Mouse (Mus musculus): ENCODE results near the gene Iqck.
A peak's percentile ranks its signal among the peaks of the same experiment; 100 is the strongest.

Iqck gene

DNA sequence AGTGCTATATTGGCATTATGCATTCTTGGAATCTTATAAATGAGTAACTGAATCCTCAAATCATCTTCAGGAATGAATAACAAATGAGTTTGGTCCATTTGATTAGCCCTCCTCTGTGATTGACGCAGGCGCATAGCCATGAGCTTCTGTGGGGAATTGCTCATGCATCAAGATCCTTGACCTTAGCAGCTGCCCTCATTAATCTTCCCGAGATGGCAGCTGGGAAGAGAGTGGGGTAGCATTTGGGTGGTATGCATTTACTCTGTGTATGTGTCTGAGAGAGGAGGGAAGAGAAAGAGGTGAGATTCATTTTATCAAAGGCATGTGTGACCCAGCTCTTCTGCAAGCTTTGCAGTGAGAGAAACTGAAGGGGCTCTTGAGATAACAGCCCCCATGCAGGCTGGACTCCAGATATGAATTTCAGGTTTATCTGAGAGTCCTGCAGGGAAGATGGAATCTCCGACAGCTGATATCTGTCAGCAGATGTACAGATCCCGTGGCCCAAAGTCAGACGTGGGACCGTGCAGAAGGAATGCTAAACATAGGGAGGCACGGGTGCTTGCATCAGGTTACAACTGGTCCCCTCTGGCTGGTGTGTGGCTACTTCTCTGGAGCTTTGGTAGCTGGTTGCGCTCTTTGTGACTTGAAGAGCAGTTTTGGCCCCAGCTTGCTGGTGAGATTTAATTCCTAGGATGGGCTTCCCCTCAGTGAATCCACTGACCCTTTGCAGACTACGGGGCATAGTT, 63.9 kb downstream of the Iqck start:
- no peak for DNase-seq

DNA sequence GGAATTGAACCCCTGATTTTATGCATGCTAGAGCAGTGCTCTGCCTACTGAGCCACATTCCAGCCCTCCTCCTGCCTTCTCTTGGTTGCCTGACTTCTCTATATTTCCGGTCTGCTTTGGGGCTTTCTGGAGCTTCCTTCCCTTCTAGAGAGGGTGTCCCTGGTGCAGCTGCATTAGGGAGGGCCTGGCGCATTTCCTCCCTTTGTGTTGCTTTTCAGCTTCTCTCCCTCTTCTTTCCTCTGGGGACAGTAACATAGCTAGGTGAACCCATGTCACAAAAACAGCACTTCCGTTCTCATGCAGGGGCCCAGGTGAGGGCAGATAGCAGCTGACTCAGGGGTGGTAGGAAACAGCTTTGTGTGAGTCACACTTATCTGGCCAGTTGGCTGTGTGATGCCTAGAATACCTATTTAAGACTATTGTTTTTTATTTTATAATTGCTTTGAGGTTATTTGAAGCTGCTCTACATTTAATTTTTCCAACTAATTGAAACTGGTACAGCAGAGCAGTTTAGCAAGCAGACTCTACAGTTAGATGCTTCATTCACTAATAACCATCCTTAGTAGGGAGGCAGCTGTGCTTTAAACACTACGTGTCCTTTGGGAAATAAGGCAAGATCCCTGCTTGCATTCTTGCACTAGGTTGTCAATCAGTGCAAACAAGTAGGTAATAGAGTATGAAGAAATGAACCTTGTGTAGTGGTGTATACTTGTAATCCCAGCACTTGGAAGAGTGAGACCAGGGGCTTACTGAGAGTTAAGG, 67.1 kb downstream of the Iqck start:
- DNase-seq: peak in 1 of 2 experiments; percentile 42

DNA sequence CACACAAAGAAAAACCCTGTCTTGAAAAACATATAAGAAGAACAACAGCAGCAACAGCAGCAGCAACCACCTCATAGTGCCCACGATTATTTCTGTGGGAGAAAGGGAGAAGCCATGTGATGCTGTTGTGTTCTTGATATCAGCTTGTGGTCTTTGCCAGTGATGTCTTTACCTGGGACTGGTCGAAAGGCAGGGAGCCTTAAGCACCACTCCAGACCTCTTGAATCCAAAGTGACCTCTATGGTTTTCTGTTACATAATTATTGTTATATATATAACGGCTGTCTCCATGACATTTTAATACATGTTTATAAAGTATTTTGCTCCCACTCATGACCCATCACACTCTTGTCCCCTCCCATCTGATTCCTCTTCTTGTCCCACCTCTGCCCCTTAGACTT, 70.0 kb downstream of the Iqck start:
- no peak for DNase-seq

DNA sequence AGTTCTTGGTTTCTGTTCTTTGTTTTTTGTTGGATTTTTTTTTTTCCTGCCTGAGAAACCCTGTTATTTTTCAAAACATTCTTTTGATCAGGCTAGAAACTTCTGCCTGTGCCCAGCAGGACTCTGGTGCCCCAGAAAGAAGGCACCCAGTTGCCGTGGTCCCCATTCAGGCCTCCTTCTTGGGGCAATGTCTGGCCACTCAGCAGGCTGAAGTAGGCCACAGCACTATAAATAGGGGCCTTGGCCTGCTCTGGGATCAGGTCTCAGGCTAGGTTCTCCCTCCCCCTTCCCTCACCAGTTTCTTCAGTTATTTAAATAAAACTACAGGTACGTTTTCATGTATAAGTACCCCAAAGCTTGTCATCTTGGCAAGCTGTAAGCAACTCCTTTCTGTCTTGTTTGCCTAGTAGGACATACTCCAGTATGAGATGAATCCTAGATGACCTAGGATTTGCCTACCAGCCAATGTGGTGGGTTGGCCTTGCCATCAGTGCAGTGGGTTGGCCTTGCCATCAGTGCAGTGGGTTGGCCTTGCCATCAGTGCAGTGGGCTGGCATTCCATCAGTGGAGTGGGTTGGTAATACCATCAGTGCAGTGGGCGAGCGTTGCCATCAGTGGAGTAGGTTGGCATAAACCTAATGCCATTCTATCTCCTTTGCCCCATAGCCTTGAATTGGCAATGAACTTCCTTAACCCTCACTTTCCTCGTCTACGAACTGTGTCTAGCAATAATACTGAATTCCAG, 71.1 kb downstream of the Iqck start:
- no peak for DNase-seq

GRCm38 (mm10) chr7:118927279-118927678, 71.7 kb downstream of the Iqck start:
- DNase-seq: no peak

GRCm38 (mm10) chr7:118928316-118928715, 72.8 kb downstream of the Iqck start:
- DNase-seq: no peak

GRCm38 (mm10) chr7:118928916-118929315, 73.4 kb downstream of the Iqck start:
- DNase-seq: no peak

GRCm38 (mm10) chr7:118929601-118930311, 74.2 kb downstream of the Iqck start:
- DNase-seq: no peak

DNA sequence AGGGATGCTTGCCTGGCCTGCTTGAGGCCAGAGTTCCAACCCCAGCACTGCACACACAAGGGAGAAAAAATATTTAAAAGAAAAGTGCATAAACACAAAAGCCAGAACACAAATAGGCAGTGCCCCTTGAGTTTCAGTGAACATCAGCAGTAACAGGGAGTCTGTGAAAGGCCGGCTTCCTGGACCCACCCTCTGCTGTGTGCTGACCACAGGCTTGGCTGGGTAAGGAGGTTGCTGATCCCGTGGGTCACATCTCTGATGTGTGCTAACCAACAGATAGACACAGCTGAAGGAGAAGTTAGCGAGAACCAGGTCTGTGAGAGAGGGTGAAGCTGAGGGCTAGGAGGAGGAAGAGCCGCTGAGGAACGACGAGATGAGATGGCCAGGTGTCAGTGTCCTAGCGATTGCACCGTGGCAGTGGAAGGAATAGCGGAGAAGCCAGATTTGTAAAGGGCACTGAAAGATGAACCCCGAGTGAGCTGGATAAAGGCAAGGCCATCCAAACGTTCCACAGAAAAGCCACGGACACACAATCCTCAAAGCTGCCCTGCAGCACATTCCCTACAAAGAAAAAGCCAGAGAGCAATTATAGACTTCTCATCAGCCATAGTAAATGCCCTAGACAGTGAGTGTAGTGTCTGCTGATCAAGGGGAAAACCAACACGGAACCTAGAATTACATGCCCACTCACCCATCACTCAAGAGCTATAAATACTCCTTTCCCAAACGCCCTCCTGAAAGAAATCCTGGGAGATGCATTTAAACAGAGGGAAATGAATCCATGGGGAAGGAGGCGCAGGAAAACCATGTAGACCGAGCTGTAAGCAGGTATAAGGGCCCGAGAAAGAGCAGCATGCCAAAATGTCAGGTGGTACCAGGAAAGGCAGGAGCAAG, 76.2 kb downstream of the Iqck start:
- DNase-seq: no peak

DNA sequence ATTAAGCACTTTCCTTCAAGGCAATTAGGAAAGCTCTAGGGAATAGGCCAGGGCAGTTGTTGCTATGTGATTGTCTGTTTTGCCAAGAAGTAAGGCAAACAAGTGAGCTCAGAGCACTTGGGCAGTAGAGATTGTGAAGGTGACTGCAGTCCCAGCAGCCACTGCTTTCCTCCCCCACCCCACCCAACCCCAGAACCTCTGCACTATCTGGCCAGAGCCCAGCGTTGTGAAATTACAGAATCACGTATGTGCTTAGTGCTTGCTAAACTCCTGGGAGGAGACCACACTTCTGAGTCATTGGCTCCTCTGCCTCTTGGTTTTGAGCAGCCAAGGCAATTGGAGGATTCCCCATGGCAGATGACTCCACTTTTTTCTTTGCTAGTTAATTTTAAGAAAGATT, 79.8 kb downstream of the Iqck start:
- no peak for DNase-seq

DNA sequence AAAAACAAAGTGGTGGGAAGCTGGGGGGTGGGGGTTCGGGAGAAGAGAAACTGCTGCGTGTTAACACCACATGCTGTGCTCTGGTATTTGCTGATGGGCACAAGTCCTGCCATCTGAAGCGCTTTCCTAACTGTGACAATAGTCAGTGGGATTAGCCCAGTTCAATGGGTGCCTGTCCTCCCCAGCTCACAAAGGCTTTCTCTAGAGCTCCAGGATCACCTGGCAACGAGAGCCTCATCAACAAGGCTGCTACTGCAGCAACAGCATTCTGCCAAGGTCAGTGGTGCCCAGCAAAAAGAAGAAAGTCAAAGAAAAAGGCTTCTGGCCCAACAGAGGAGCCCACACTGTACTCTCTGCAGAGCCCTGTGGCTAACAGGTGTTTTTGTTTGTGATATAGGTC, 81.3 kb downstream of the Iqck start:
- DNase-seq: no peak

GRCm38 (mm10) chr7:118937469-118938387, 82.2 kb downstream of the Iqck start:
- peak in 1 of 2 experiments; percentile 33 for DNase-seq

DNA sequence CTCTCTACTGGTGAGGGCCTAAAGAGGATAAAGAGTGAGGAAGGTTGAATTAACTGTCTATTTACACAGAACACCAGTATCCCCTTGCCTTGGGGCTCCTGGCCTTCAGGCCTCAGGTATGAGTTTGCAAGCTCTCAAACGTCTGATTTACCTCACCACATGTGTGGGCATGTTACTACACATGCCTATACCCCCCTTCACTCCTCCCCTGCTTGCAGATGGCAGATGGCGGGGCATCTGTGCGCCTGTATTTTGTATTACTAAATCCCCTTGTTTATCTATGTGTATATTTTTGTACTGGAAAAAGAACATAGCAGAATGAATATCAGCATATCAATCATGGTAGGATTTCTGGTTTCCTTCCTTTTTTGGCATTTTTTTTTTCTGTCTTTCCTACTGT, 86.7 kb downstream of the Iqck start:
- DNase-seq: no peak

DNA sequence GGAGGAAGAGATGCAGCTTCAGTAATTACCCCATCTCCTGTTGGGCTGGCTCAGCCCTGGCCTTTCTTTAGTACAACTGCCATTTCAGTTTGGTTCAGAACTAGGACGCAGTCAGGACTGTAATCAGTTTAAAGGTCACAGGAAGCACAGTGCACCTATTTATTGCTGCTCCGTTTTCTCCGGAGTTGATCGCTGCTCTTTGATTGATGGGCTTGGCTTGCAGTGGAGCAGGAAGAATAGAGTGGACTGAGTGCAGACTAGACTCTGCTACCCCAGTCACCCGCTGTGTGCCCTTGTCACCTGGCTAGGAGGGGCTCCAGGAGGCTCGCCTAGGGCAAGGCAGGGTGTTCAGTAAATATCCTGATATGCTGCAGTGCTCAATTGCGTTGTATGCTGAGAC, 87.6 kb downstream of the Iqck start:
- no peak for DNase-seq

DNA sequence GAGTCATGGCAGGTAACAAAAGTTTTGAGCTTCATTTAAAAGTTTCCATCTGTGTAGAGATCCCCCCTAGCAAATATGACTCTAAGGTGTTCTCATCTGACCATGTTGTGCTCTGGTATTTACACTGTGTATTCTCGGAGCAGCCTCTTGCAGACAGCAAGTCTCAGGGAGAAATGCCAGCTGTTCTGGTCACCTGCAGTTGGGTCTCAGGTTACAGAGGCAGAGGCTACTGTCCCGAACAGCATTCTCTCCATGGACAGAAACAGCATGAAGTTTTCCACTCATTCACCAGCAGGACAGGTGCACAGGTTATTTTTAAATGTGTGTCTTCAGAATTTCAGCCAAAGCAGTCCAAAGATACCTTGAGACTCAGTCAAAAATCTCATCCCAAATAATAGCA, 89.3 kb downstream of the Iqck start:
- DNase-seq: no peak

DNA sequence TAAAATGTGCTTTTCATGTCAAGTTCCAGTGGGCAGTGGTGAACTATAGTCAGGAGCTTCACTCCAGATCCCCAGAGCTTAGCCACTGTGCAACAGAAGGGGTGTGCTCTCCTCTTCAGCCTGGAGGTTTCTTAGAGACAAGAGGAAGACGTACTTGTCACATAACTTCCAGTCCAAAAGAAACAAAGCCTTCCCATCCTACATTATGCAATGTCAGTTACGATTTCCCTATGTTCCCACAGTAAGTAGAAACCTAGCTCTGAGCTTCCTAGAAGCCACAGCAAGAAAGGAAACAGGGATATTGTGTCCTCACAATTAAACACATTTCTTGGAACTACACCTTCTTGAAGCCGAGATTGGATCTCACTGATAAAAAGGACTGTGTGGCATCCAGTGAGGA, 91.7 kb downstream of the Iqck start:
- no peak for DNase-seq

DNA sequence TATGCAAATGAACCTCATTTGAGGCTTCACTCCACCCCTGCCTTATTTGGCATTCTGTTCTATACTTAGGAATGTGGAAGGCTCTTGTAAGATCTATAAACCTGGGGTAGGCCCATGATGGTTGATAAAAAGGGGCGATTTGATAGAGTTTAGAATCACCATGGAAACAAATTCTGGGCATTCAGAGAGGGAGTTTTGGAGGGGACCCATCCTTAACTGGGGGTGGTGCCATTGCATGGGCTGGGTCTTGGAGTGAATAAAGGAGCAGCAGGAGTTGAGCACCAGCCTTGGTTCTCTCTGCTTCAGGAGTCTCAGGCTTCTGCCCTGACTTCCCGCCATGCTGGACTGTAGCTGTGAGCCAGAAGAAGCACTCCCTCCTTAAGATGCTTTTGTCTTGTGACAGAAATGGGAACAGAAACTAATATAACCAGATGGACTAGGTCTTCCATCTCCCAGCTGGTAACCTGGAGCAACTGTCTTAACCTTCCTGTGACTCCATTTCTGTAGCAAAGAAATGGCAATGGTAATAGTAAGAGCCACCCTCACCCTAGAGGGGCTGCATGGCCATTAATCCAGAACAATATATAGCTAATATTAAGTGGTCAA, 93.2 kb downstream of the Iqck start:
- no peak for DNase-seq

- DNase-seq: no peak
Measured at GRCm38 (mm10) chr7:118949749-118950148, 94.2 kb downstream of the Iqck start.

DNA sequence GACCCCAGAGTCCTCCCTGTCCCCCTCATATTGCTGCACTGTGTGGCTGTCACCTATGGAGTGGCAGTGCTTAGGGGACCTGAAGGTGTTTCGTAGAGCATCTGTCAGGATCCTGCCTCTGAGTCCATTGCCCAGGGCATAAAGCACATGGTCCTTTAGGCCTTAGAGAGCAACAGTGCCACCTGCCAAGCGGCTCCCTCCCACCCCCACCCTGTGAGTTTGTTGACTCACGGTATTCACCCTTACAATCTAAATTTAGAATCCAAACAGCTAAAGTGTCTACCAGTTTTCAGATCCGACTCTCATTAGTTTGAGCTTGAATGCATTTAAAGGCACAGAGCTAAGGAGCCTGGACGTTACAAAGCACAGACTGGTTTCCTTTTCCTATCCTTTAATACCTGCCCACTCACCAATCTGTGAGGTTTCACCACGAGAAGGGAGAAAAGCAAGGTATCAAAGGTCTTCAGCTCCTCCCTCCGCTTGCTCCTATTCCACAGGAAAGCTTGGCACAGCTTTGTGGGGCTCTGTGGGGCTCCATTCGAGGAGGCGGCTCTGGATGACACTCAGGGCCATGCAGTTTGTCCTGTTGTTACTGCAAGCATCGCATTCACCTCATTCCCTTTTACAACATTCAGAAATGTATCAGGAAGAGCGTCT, 98.2 kb downstream of the Iqck start:
- no peak for DNase-seq

GRCm38 (mm10) chr7:118954968-118955367, 99.4 kb downstream of the Iqck start:
- no peak for DNase-seq

Data from thymus, adult 18-20 months (tissue).